Mouse (Mus musculus): ENCODE data around the gene Skint5.
"Not testable (repeated sequence)": the region's sequence is repeated elsewhere in the genome, so short reads cannot be mapped to it uniquely, and the experiment has no call there.

Gene Skint5

DNA sequence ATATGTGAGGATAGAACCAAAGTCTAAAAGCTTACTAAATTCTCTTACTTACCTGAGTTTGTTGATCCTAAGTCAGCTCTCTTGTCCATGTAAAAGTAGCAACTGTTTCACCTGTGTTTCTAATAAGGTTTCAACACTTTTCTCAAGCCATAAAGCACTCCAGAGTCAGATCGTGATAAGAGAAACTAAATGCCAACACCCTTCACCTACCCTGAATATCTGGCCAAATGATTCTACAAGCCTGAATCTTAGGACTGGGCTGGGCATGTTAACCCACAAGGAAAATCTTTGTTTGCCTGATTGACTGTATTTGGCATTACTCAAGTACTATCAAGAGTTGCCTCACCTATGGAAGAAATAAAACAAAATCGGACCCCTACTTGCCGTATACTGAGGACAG is at the start of gene Skint5:
Gene Skint5 (minus strand): TSS at position 101 of the 400 bp plus-strand sequence.
- no peak for DNase-seq (ENCODE audit: extremely low spot score, low read depth, low spot score)

DNA sequence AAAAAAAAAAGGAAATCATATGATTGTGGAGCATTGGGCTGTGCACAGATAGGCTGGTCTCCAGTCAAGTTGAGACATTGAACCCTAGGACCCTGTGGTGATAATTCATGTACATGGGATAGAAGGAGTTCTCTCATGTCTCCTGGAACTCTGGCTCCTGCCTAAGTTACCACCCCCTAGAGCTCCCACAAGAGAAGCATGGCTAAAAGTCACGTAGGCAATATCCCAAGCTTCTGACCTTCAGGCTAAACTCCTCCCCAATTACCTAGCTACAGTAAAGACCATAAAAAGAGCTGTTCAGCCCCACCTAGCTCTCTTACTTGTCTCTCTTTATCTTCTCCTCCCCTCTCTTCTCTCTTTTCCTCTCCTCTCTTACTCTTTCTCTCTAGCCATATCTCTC is 42.0 kb downstream of the Skint5 start:
- no peak for DNase-seq (ENCODE audit: extremely low spot score, low read depth, low spot score)

DNA sequence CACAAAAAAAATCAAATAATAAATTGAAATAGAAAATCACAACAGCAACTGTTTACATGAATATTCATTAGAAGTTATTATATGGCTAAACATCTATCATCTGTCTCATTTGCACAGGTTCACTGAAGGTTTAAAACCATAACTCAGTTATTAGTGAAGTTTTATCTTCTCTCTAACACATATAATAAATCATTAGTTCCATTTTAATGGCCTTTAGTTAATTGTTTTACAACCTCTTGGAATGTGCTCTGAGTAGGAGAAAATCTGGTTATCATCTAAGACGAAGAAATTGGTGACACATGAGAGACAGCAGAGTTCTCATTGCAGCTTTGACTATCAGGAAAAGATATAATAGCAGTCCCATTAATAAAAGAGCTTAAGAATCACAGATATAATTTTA is 235.1 kb downstream of the Skint5 start:
- DNase-seq (ENCODE audit: extremely low spot score, low read depth, low spot score): no peak

DNA sequence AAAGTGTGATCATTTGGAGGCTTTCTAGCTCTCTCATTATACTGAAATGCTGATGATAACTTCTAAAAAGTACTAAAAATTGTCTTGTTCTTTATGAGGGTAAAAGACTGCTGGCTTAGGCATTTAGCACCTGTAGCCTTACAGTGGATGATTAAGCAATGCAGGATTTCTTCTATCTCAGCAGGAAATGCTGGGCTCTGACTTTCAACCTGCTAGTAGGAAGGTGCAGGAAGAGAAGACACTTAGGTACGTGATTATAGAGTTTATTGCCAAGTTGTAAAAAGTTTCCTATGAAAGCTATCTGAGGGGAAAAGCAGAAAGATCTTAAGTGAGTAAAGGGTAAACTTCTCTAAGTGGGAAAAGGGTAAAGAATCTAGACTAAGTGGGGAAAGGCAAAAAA is 235.6 kb downstream of the Skint5 start:
- DNase-seq (ENCODE audit: extremely low spot score, low read depth, low spot score): no peak

DNA sequence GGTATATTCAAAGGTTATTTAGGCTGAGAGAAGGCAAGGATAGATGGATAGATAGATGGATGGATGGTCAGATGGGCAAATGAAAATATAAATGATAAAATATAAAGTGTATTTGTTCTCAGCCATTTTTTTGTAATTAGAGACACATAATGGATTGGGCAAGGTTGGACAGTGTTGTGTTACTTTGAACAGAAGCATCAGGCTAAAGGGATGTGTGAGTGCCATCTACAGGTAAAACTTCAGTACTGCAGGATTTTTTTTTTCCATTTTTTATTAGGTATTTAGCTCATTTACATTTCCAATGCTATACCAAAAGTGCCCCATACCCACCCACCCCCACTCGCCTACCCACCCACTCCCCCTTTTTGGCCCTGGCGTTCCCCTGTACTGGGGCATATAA is 551.1 kb downstream of the Skint5 start:
- DNase-seq (ENCODE audit: extremely low spot score, low read depth, low spot score): not testable (repeated sequence)
